Mouse (Mus musculus) liver, adult 2 months (tissue): Measurements from ENCODE around the gene Inpp5f. TPM values are rescaled to one million over a fixed set of nuclear protein-coding genes. Genes with fewer than 3 reads are reported as not detected.
"Not testable (repeated sequence)": the region's sequence is repeated elsewhere in the genome, so short reads cannot be mapped to it uniquely, and the experiment has no call there.

Source experiments
- DNase-seq: peaks from one replicate; pipeline ENCODE4 v3.0.0-alpha.2; 2011; ENCODE audit warnings: low read depth, low spot score; ENCODE audit errors: extremely low read depth
- H3K27ac ChIP-seq: fragments of 200-500 bp; replicated peaks from 2 replicates; pipeline ENCODE4 v1.5.1; 2012; ENCODE audit warnings: low read depth, mild to moderate bottlenecking, control low read depth, inconsistent platforms, low read length; ENCODE audit not compliant: insufficient read depth
- H3K27me3 ChIP-seq: fragments of 200-500 bp; 2 replicates; pipeline ENCODE4 v1.6.1; 2012; ENCODE audit warnings: mild to moderate bottlenecking, moderate library complexity, low read length, inconsistent platforms; ENCODE audit not compliant: control insufficient read depth, insufficient read depth
- H3K36me3 ChIP-seq: fragments of 200-500 bp; 2 replicates; pipeline ENCODE4 v1.6.1; 2012; ENCODE audit warnings: low read length, inconsistent platforms; ENCODE audit not compliant: control insufficient read depth, insufficient read depth
- H3K4me1 ChIP-seq: fragments of 200-500 bp; 2 replicates; pipeline ENCODE4 v1.6.1; 2011; ENCODE audit warnings: low read length; ENCODE audit not compliant: control insufficient read depth, insufficient read depth
- H3K4me3 ChIP-seq: fragments of 200-500 bp; 2 replicates; pipeline ENCODE4 v1.5.1; 2011; ENCODE audit warnings: low read depth, mild to moderate bottlenecking, control low read depth, low read length, moderate library complexity; ENCODE audit not compliant: insufficient read depth
- H3K79me2 ChIP-seq: fragments of 200-500 bp; 2 replicates; pipeline ENCODE4 v1.6.1; 2012; ENCODE audit warnings: inconsistent platforms, mild to moderate bottlenecking, low read length, moderate library complexity; ENCODE audit not compliant: control insufficient read depth, insufficient read depth
- H3K9ac ChIP-seq: fragments of 200-500 bp; 2 replicates; pipeline ENCODE4 v1.6.1; 2012; ENCODE audit warnings: low read depth, mild to moderate bottlenecking, control low read depth, inconsistent platforms, low read length
- CTCF ChIP-seq: fragments of 200-500 bp; IDR thresholded peaks from 2 replicates; pipeline ENCODE4 v1.5.1; 2011; ENCODE audit warnings: low read depth, low read length, control low read depth
- POLR2A ChIP-seq: fragments of 200-500 bp; IDR thresholded peaks from 2 replicates; pipeline ENCODE4 v1.6.1; 2011; ENCODE audit warnings: low read length, control low read depth; ENCODE audit not compliant: insufficient read depth; ENCODE audit errors: extremely low read depth
- WGBS: fragments of 180-500 bp; shearing (Covaris S2); methylation state at CpG from one replicate; pipeline ENCODE4 v1.1.7; 2018; 5-methylcytosine and 5-hydroxymethylcytosine counted together
- polyA plus RNA-seq: library from polyadenylated mRNA; depleted of rRNA; stranded (reverse); fragments of >200 nt; gene quantifications from 2 replicates; pipeline ENCODE4 v1.2.3, GENCODE M21; 2012
- total RNA-seq: library from RNA; depleted of rRNA; stranded (reverse); fragments of >200 nt; gene quantifications from 2 replicates; pipeline ENCODE4 v1.2.3, GENCODE M21; 2014

The Inpp5f gene
- total and polyA plus RNA-seq, 2 experiments: 5.5 to 13.1 TPM

- H3K4me3 ChIP-seq: no peak overlapping the region
- TF ChIP-seq POLR2A: no peak
- TF ChIP-seq CTCF: no peak
- no peak overlapping the region for H3K27ac ChIP-seq
- no peak for DNase-seq
- H3K4me1 ChIP-seq: no peaks in the 10 kb centered on the region
- no peaks in the 10 kb centered on the region for H3K79me2 ChIP-seq
- peaks cover 47% of the 10 kb centered on the region for H3K36me3 ChIP-seq
- WGBS: 89% methylated on average over 7 of the region's 7 CpGs
- H3K9ac ChIP-seq: no peak overlapping the region
- no peaks in the 10 kb centered on the region for H3K27me3 ChIP-seq
Observed at GRCm38 (mm10) chr7:128692163-128692562, 81.0 kb downstream of the Inpp5f start.

GRCm38 (mm10) chr7:128694848-128695247 is 83.7 kb downstream of the Inpp5f start:
- no peak for DNase-seq
- Histone ChIP-seq H3K4me3 (no peak overlapping the region), H3K79me2 (no peaks in the 10 kb centered on the region), H3K36me3 (peaks cover 62% of the 10 kb centered on the region), H3K4me1 (no peaks in the 10 kb centered on the region), H3K27ac (no peak overlapping the region), H3K27me3 (no peaks in the 10 kb centered on the region), H3K9ac (no peak overlapping the region)
- WGBS: 75% methylated on average over 10 of the region's 10 CpGs
- TF ChIP-seq CTCF (no peak), POLR2A (no peak)

- H3K9ac ChIP-seq, H3K27ac ChIP-seq, H3K79me2 ChIP-seq, H3K4me1 ChIP-seq, DNase-seq, H3K27me3 ChIP-seq, H3K4me3 ChIP-seq: not testable (repeated sequence)
- peaks cover 67% of the 10 kb centered on the region for H3K36me3 ChIP-seq
- WGBS: 92% methylated on average over 6 of the region's 6 CpGs
Observed at GRCm38 (mm10) chr7:128699959-128700358, 88.8 kb downstream of the Inpp5f start.

GRCm38 (mm10) chr7:128705735-128706134 is 94.6 kb downstream of the Inpp5f start:
- DNase-seq: peak; percentile 35
- TF ChIP-seq POLR2A: no peak
- TF ChIP-seq CTCF: peak; percentile 97
- 22% methylated on average over 4 of the region's 4 CpGs for WGBS

GRCm38 (mm10) chr7:128717991-128718390 is 106.9 kb downstream of the Inpp5f start:
- 76% methylated on average over 4 of the region's 4 CpGs for WGBS
- H3K27ac ChIP-seq: no peak overlapping the region
- no peak for DNase-seq
- H3K79me2 ChIP-seq: no peaks in the 10 kb centered on the region; the same call in 1 of the 2 replicates
- no peak overlapping the region for H3K9ac ChIP-seq
- H3K36me3 ChIP-seq: peaks cover 67% of the 10 kb centered on the region
- H3K27me3 ChIP-seq: no peaks in the 10 kb centered on the region
- TF ChIP-seq POLR2A (no peak), CTCF (no peak)
- H3K4me1 ChIP-seq: no peaks in the 10 kb centered on the region
- H3K4me3 ChIP-seq: no peak overlapping the region

More at GRCm38 (mm10) chr7:128705735-128706134, 94.6 kb downstream of the Inpp5f start:
- H3K79me2 ChIP-seq: no peaks in the 10 kb centered on the region
- no peaks in the 10 kb centered on the region for H3K27me3 ChIP-seq
- H3K27ac ChIP-seq: no peak overlapping the region
- no peak overlapping the region for H3K9ac ChIP-seq
- H3K4me3 ChIP-seq: no peak overlapping the region
- H3K36me3 ChIP-seq: peaks cover 54% of the 10 kb centered on the region
- no peaks in the 10 kb centered on the region for H3K4me1 ChIP-seq

- peaks cover 11% of the 10 kb centered on the region for H3K79me2 ChIP-seq
- WGBS: 61% methylated on average over 4 of the region's 4 CpGs
- H3K27ac ChIP-seq: no peak overlapping the region
- peaks cover 1% of the 10 kb centered on the region; the same call in 1 of the 2 replicates for H3K4me1 ChIP-seq
- DNase-seq: peak; percentile 40
- H3K9ac ChIP-seq: no peak overlapping the region
- TF ChIP-seq CTCF (peak; percentile 18; the same call in 1 of the 2 replicates), POLR2A (no peak)
- no peaks in the 10 kb centered on the region for H3K27me3 ChIP-seq
- H3K36me3 ChIP-seq: peaks cover 27% of the 10 kb centered on the region
- no peak overlapping the region for H3K4me3 ChIP-seq
Observed at GRCm38 (mm10) chr7:128724761-128725160, 113.6 kb downstream of the Inpp5f start.
